In the genomic region with DNA sequence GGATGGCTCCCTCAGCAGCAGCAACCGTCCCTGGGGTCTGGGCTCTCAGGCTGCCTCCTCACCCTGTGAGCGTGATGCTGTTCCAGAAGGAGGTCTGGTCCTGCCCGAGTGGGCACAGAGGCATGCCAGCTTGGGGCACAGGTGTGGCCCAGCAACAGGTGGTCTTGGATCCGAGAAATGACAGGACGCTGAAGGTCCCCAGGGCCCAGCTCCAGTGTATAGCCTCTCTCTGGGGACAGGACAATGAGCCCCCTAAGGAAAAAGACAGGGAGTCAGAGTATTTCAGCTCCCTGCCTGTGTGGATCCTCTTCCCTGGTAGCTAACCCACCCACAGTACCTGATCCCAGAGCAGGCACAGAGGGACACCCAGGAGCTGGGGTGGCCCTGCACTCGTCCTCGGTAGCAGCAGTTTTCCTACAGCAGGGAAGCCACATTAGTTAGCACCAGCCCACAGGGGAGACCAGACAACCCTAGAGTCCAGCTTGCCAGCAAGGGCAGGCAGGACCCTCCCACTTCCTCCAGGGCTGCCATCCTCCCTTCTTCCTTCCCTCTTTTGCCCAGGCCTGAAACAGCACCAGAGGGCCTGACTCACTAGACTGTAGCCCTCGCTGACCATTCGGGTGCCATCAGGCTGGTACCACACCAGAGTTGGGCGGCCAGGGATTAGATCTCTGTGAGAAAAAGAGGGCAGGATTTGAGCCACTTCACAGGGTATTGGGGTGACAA, we compare ENCODE assay signal across 21 mouse cellular contexts. TPM values are rescaled to one million over a fixed set of nuclear protein-coding genes. Genes with fewer than 3 reads are reported as not detected.
A peak's percentile ranks its signal among the peaks of the same experiment; 100 is the strongest.
DNase-seq lines count a peak whose midpoint lies in the region; ATAC-seq and TF ChIP-seq lines count a peak whose summit lies in the region.
"Had no signal": no experiment of that assay in that cellular context is flagged by ENCODE, and none has a peak within 500 bp of the region (broad histone marks: within the 10 kb centered on the region; RNA-seq: fewer than 3 reads in every experiment).

No protein-coding gene starts in this region.

- TF ChIP-seq CTCF in heart, adult 2 months (IDR thresholded peaks at IDR 0.05) = no peak
- no peak for TF ChIP-seq CTCF in liver, postnatal 0 days (IDR thresholded peaks at IDR 0.05; ENCODE audit: low read depth)
- TF ChIP-seq CTCF in bone marrow macrophage, adult 2 months (IDR thresholded peaks at IDR 0.05; ENCODE audit: low read depth, low read length) = no peak

- H3K9ac ChIP-seq in heart, adult 2 months (ENCODE audit: low read depth, low read length) = no peak overlapping the region
- H3K9ac ChIP-seq in heart, embryonic 12.5 days = no peak overlapping the region
- no peak overlapping the region for H3K9ac ChIP-seq in liver, postnatal 0 days (replicated peaks)
- no peak overlapping the region for H3K9ac ChIP-seq in liver, embryonic 11.5 days (ENCODE audit: low read depth, low read length)
- H3K9ac ChIP-seq: forebrain, embryonic 12.5 days; liver, embryonic 12.5 days; neural tube, embryonic 15.5 days had no signal

- intact Hi-C loops in heart, adult 2 months (cut with DNase I) = no loop called here

- DNase-seq in heart, adult 2 months = peak; percentile 48
- DNase-seq in liver, postnatal 0 days = no peak
- no peak for DNase-seq in liver, embryonic 11.5 days (ENCODE audit: low spot score)
- DNase-seq in layer of hippocampus, postnatal 14 days (ENCODE audit: low spot score in 2 of 2) = no peak
- DNase-seq in urinary bladder, postnatal 36 days (ENCODE audit: low spot score in 2 of 2) = no peak
- DNase-seq: adrenal gland, postnatal 25 days; B cell, adult 2 months; gastrocnemius, postnatal 25 days; kidney, adult 9 months; layer of hippocampus, postnatal 36 days; right cerebral cortex, postnatal 4 days; thymus, postnatal 4 days had no signal

- no peak overlapping the region; the same call in 1 of the 2 replicates for H3K4me2 ChIP-seq in heart, embryonic 12.5 days
- no peak overlapping the region for H3K4me2 ChIP-seq in liver, postnatal 0 days (ENCODE audit: low read depth, low read length)
- no peak overlapping the region for H3K4me2 ChIP-seq in liver, embryonic 11.5 days
- H3K4me2 ChIP-seq: forebrain, embryonic 12.5 days; liver, embryonic 12.5 days; neural tube, embryonic 15.5 days had no signal

- H3K79me2 ChIP-seq in heart, adult 2 months (replicated peaks; ENCODE audit: control insufficient read depth, insufficient read depth, low read length) = no peaks in the 10 kb centered on the region

- H3K36me3 ChIP-seq in heart, adult 2 months (ENCODE audit: control insufficient read depth, insufficient read depth, low read length) = no peaks in the 10 kb centered on the region
- peaks cover 22% of the 10 kb centered on the region for H3K36me3 ChIP-seq in heart, embryonic 12.5 days
- H3K36me3 ChIP-seq in liver, postnatal 0 days (replicated peaks; ENCODE audit: insufficient read depth, low read length) = no peaks in the 10 kb centered on the region
- H3K36me3 ChIP-seq in liver, embryonic 11.5 days (ENCODE audit: control insufficient read depth, insufficient read depth, low read length) = no peaks in the 10 kb centered on the region
- peaks cover 45% of the 10 kb centered on the region for H3K36me3 ChIP-seq in megakaryocyte, embryonic 14.5 days (replicated peaks; ENCODE audit: low read length)
- H3K36me3 ChIP-seq: forebrain, embryonic 12.5 days; liver, embryonic 12.5 days had no signal

- H3K4me3 ChIP-seq in heart, adult 2 months = no peak overlapping the region; the same call in 1 of the 2 replicates
- H3K4me3 ChIP-seq in heart, embryonic 12.5 days = no peak overlapping the region
- H3K4me3 ChIP-seq in liver, postnatal 0 days (ENCODE audit: low read depth, low read length) = no peak overlapping the region
- H3K4me3 ChIP-seq in liver, embryonic 11.5 days (ENCODE audit: low read depth, low read length) = no peak overlapping the region
- peak overlapping the region; percentile 9; the same call in 1 of the 2 replicates for H3K4me3 ChIP-seq in bone marrow macrophage, adult 2 months (ENCODE audit: insufficient read depth, low read length)
- peak overlapping the region; percentile 39 for H3K4me3 ChIP-seq in megakaryocyte, embryonic 14.5 days (replicated peaks)
- H3K4me3 ChIP-seq: forebrain, embryonic 12.5 days; liver, embryonic 12.5 days; myocyte; neural tube, embryonic 15.5 days had no signal

- WGBS in heart, adult 2 months = 73% methylated on average over 10 of the region's 10 CpGs
- WGBS in heart, embryonic 12.5 days = 71% methylated on average over 10 of the region's 10 CpGs
- WGBS in liver, postnatal 0 days (ENCODE audit: insufficient replicate concordance) = 56% methylated on average over 10 of the region's 10 CpGs
- WGBS in liver, embryonic 11.5 days = 68% methylated on average over 10 of the region's 10 CpGs

- TF ChIP-seq EP300 in heart, adult 2 months (IDR thresholded peaks at IDR 0.05; ENCODE audit: insufficient read depth, low read depth, low read length) = no peak
- TF ChIP-seq EP300 in liver, postnatal 0 days (IDR thresholded peaks at IDR 0.05; ENCODE audit: low read depth) = no peak

- no peaks in the 10 kb centered on the region for H3K9me3 ChIP-seq in heart, embryonic 12.5 days (replicated peaks)
- no peaks in the 10 kb centered on the region for H3K9me3 ChIP-seq in liver, postnatal 0 days (ENCODE audit: low read length)
- no peaks in the 10 kb centered on the region for H3K9me3 ChIP-seq in liver, embryonic 11.5 days (ENCODE audit: control insufficient read depth, low read length)
- no peaks in the 10 kb centered on the region for H3K9me3 ChIP-seq in megakaryocyte, embryonic 14.5 days
- H3K9me3 ChIP-seq: forebrain, embryonic 12.5 days; liver, embryonic 12.5 days; neural tube, embryonic 15.5 days had no signal

- H3K27ac ChIP-seq in heart, adult 2 months = peak overlapping the region; percentile 87
- H3K27ac ChIP-seq in heart, embryonic 12.5 days (ENCODE audit: poor library complexity, severe bottlenecking) = no peak overlapping the region
- H3K27ac ChIP-seq in liver, postnatal 0 days (ENCODE audit: low read depth) = peak overlapping the region; percentile 37; the same call in 1 of the 2 replicates
- H3K27ac ChIP-seq in liver, embryonic 11.5 days (ENCODE audit: low read depth, low read length) = no peak overlapping the region
- H3K27ac ChIP-seq in bone marrow macrophage, adult 2 months (ENCODE audit: insufficient read depth, low read depth, low read length) = peak overlapping the region; percentile 78
- H3K27ac ChIP-seq: forebrain, embryonic 12.5 days; liver, embryonic 12.5 days; neural tube, embryonic 15.5 days had no signal

- ATAC-seq in heart, embryonic 12.5 days (ENCODE audit: insufficient number of reproducible peaks, low FRiP score) = no peak
- ATAC-seq in liver, postnatal 0 days = no peak
- no peak for ATAC-seq in liver, embryonic 11.5 days (replicated peaks; ENCODE audit: low FRiP score)
- ATAC-seq: liver, embryonic 12.5 days had no signal

- H3K27me3 ChIP-seq in heart, adult 2 months (ENCODE audit: control insufficient read depth, insufficient read depth, low read length) = no peaks in the 10 kb centered on the region
- H3K27me3 ChIP-seq in heart, embryonic 12.5 days (replicated peaks) = peaks cover 35% of the 10 kb centered on the region
- peaks cover 28% of the 10 kb centered on the region for H3K27me3 ChIP-seq in liver, postnatal 0 days (ENCODE audit: insufficient read depth, low read length)
- peaks cover 18% of the 10 kb centered on the region for H3K27me3 ChIP-seq in liver, embryonic 11.5 days (replicated peaks; ENCODE audit: control insufficient read depth, insufficient read depth, low read length)
- H3K27me3 ChIP-seq in megakaryocyte, embryonic 14.5 days (replicated peaks) = peaks cover 54% of the 10 kb centered on the region

- TF ChIP-seq POLR2A in heart, adult 2 months (IDR thresholded peaks at IDR 0.05; ENCODE audit: insufficient read depth, low read depth, low read length) = no peak
- TF ChIP-seq POLR2A in bone marrow macrophage, adult 2 months (IDR thresholded peaks at IDR 0.05; ENCODE audit: borderline replicate concordance, low read depth, low read length) = no peak

- H3K4me1 ChIP-seq in heart, adult 2 months (ENCODE audit: control insufficient read depth, insufficient read depth, low read length) = peaks cover 5% of the 10 kb centered on the region
- peaks cover 21% of the 10 kb centered on the region for H3K4me1 ChIP-seq in heart, embryonic 12.5 days (replicated peaks)
- H3K4me1 ChIP-seq in liver, postnatal 0 days (ENCODE audit: insufficient read depth) = peaks cover 14% of the 10 kb centered on the region
- H3K4me1 ChIP-seq in liver, embryonic 11.5 days (replicated peaks; ENCODE audit: control insufficient read depth, insufficient read depth, low read length) = peaks cover 9% of the 10 kb centered on the region
- peaks cover 24% of the 10 kb centered on the region for H3K4me1 ChIP-seq in bone marrow macrophage, adult 2 months (ENCODE audit: control insufficient read depth, insufficient read depth, low read length)
- H3K4me1 ChIP-seq in megakaryocyte, embryonic 14.5 days = peaks cover 42% of the 10 kb centered on the region

RNA-seq across cellular contexts. Expression of a gene that starts 2.8 kb away (rescaled TPM):
- total RNA-seq in heart, adult 2 months (2021) = 10 to 100 TPM; 56.8 to 59.2 TPM
- polyA plus RNA-seq in heart, adult 2 months (2012; rRNA removed) = 95.6 and 95.7 TPM in 2 replicates
- 47.2 and 55.5 TPM in 2 replicates for polyA plus RNA-seq in heart, embryonic 12.5 days (2016; fragmentation: Nextera tagmentation; extraction: Ambion mirVana)
- polyA plus RNA-seq in liver, postnatal 0 days (2015; fragmentation: Nextera tagmentation; extraction: Ambion mirVana) = 9.1 and 9.2 TPM in 2 replicates
- 19.5 and 23.2 TPM in 2 replicates for polyA plus RNA-seq in liver, embryonic 11.5 days (2014; fragmentation: Nextera tagmentation; extraction: Ambion mirVana)
- polyA plus RNA-seq in bone marrow macrophage, adult 2 months (2012; ENCODE audit: insufficient read depth, insufficient read length, missing spikeins) = 315 and 328 TPM in 2 replicates
- polyA plus RNA-seq in megakaryocyte, embryonic 14.5 days (2012; ENCODE audit: insufficient read depth, low replicate concordance) = 36.8 and 135 TPM in 2 replicates
- total RNA-seq in layer of hippocampus, postnatal 14 days (2021) = 100 to 1,000 TPM; 114 to 115 TPM

RNA-seq across cellular contexts. Expression of a gene that starts 9.2 kb away (rescaled TPM):
- total RNA-seq in heart, adult 2 months (2021) = under 1 TPM; 0.21 to 0.36 TPM
- 0.64 and 0.86 TPM in 2 replicates for polyA plus RNA-seq in heart, adult 2 months (2012; rRNA removed)
- 8.7 and 10.6 TPM in 2 replicates for polyA plus RNA-seq in heart, embryonic 12.5 days (2016; fragmentation: Nextera tagmentation; extraction: Ambion mirVana)
- 0.36 and 0.56 TPM in 2 replicates for polyA plus RNA-seq in liver, postnatal 0 days (2015; fragmentation: Nextera tagmentation; extraction: Ambion mirVana)
- polyA plus RNA-seq in liver, embryonic 11.5 days (2014; fragmentation: Nextera tagmentation; extraction: Ambion mirVana) = 6.5 and 6.9 TPM in 2 replicates
- not detected in 2 replicates for polyA plus RNA-seq in bone marrow macrophage, adult 2 months (2012; ENCODE audit: insufficient read depth, insufficient read length, missing spikeins)
- polyA plus RNA-seq in megakaryocyte, embryonic 14.5 days (2012; ENCODE audit: insufficient read depth, low replicate concordance) = 0.29 TPM in 1 of 2 replicates, not detected in the other
- total RNA-seq in layer of hippocampus, postnatal 14 days (2021) = 1 to 10 TPM; 1.0 to 1.8 TPM

RNA-seq across cellular contexts. Expression of a gene that starts 14.8 kb away (rescaled TPM):
- total RNA-seq in heart, adult 2 months (2021) = not detected
- 0.09 and 0.35 TPM in 2 replicates for polyA plus RNA-seq in heart, adult 2 months (2012; rRNA removed)
- not detected in 2 replicates for polyA plus RNA-seq in heart, embryonic 12.5 days (2016; fragmentation: Nextera tagmentation; extraction: Ambion mirVana)
- polyA plus RNA-seq in liver, postnatal 0 days (2015; fragmentation: Nextera tagmentation; extraction: Ambion mirVana) = 0.05 TPM in 1 of 2 replicates, not detected in the other
- 0.10 TPM in 1 of 2 replicates, not detected in the other for polyA plus RNA-seq in liver, embryonic 11.5 days (2014; fragmentation: Nextera tagmentation; extraction: Ambion mirVana)
- not detected in 2 replicates for polyA plus RNA-seq in bone marrow macrophage, adult 2 months (2012; ENCODE audit: insufficient read depth, insufficient read length, missing spikeins)
- polyA plus RNA-seq in megakaryocyte, embryonic 14.5 days (2012; ENCODE audit: insufficient read depth, low replicate concordance) = not detected in 2 replicates
- under 1 TPM; 0.41 to 0.76 TPM for total RNA-seq in layer of hippocampus, postnatal 14 days (2021)
- total RNA-seq: gastrocnemius, postnatal 25 days; hematopoietic stem cell, adult 5-6 weeks had no signal

RNA-seq across cellular contexts. Expression of a gene that starts 18.1 kb away (rescaled TPM):
- total RNA-seq in heart, adult 2 months (2021) = not detected
- 0.18 and 0.23 TPM in 2 replicates for polyA plus RNA-seq in heart, adult 2 months (2012; rRNA removed)
- polyA plus RNA-seq in heart, embryonic 12.5 days (2016; fragmentation: Nextera tagmentation; extraction: Ambion mirVana) = 0.09 TPM in 1 of 2 replicates, not detected in the other
- 0.13 and 0.15 TPM in 2 replicates for polyA plus RNA-seq in liver, postnatal 0 days (2015; fragmentation: Nextera tagmentation; extraction: Ambion mirVana)
- not detected in 2 replicates for polyA plus RNA-seq in liver, embryonic 11.5 days (2014; fragmentation: Nextera tagmentation; extraction: Ambion mirVana)
- not detected in 2 replicates for polyA plus RNA-seq in bone marrow macrophage, adult 2 months (2012; ENCODE audit: insufficient read depth, insufficient read length, missing spikeins)
- not detected in 2 replicates for polyA plus RNA-seq in megakaryocyte, embryonic 14.5 days (2012; ENCODE audit: insufficient read depth, low replicate concordance)
- under 1 TPM in 1 of 2 experiments, not detected in 1; 0.21 TPM for total RNA-seq in layer of hippocampus, postnatal 14 days (2021)
- total RNA-seq: gastrocnemius, postnatal 25 days; hematopoietic stem cell, adult 5-6 weeks; layer of hippocampus, postnatal 36 days; left cerebral cortex, postnatal 25 days had no signal
- polyA plus RNA-seq: liver, embryonic 12.5 days had no signal

RNA-seq across cellular contexts. Expression of a gene that starts 24.2 kb away (rescaled TPM):
- total RNA-seq in heart, adult 2 months (2021) = not detected
- polyA plus RNA-seq in heart, adult 2 months (2012; rRNA removed) = 0.09 TPM in 1 of 2 replicates, not detected in the other
- 1.3 TPM in 2 replicates for polyA plus RNA-seq in heart, embryonic 12.5 days (2016; fragmentation: Nextera tagmentation; extraction: Ambion mirVana)
- not detected in 2 replicates for polyA plus RNA-seq in liver, postnatal 0 days (2015; fragmentation: Nextera tagmentation; extraction: Ambion mirVana)
- 2.1 and 3.9 TPM in 2 replicates for polyA plus RNA-seq in liver, embryonic 11.5 days (2014; fragmentation: Nextera tagmentation; extraction: Ambion mirVana)
- not detected in 2 replicates for polyA plus RNA-seq in bone marrow macrophage, adult 2 months (2012; ENCODE audit: insufficient read depth, insufficient read length, missing spikeins)
- polyA plus RNA-seq in megakaryocyte, embryonic 14.5 days (2012; ENCODE audit: insufficient read depth, low replicate concordance) = not detected in 2 replicates
- 10 to 100 TPM; 57.8 to 62.7 TPM for total RNA-seq in layer of hippocampus, postnatal 14 days (2021)
- total RNA-seq: gastrocnemius, postnatal 25 days; hematopoietic stem cell, adult 5-6 weeks had no signal

Comparison
In these comparisons a context has a peak if more than half of its experiments do, and no peak if none do; other contexts are left out.
1. H3K27ac ChIP-seq: peak in heart, adult 2 months (single experiment), liver, postnatal 0 days (single experiment) and bone marrow macrophage, adult 2 months (single experiment); none in heart, embryonic 12.5 days (single experiment) and liver, embryonic 11.5 days (single experiment).
2. DNase-seq: peak in heart, adult 2 months (2 of 2); none in liver, postnatal 0 days (single experiment), liver, embryonic 11.5 days (single experiment), layer of hippocampus, postnatal 14 days (0 of 2) and urinary bladder, postnatal 36 days (0 of 2).
3. H3K4me3 ChIP-seq: peak in bone marrow macrophage, adult 2 months (single experiment) and megakaryocyte, embryonic 14.5 days (single experiment); none in heart, adult 2 months (single experiment), heart, embryonic 12.5 days (single experiment), liver, postnatal 0 days (single experiment) and liver, embryonic 11.5 days (single experiment).